Mouse (Mus musculus) midbrain, embryonic 16.5 days (tissue): ENCODE measurements around the gene Pdzd2. TPM values are rescaled to one million over a fixed set of nuclear protein-coding genes. Genes with fewer than 3 reads are reported as not detected.

Experiments used
- ATAC-seq: fragments of 200-750 bp; cut with Nextera tagmentation; 2 replicates; pipeline ENCODE4 v1.8.0; 2017; ENCODE audit warnings: moderate TSS enrichment
- H3K27ac ChIP-seq: fragments of 300-500 bp; sonication (generic); 2 replicates; pipeline ENCODE4 v1.5.1; 2014; ENCODE audit warnings: mild to moderate bottlenecking, low read length, mixed read lengths
- H3K27me3 ChIP-seq: fragments of 300-500 bp; sonication (generic); 2 replicates; pipeline ENCODE4 v1.6.1; 2014; ENCODE audit warnings: low read depth, low read length, mixed read lengths; ENCODE audit not compliant: control insufficient read depth, insufficient read depth
- H3K36me3 ChIP-seq: fragments of 300-500 bp; sonication (generic); 2 replicates; pipeline ENCODE4 v1.6.1; 2014; ENCODE audit warnings: mild to moderate bottlenecking, low read length, moderate library complexity, mixed read lengths; ENCODE audit not compliant: control insufficient read depth, insufficient read depth
- H3K4me1 ChIP-seq: fragments of 300-500 bp; sonication (generic); 2 replicates; pipeline ENCODE4 v1.6.1; 2014; ENCODE audit warnings: mild to moderate bottlenecking, low read length, mixed read lengths; ENCODE audit not compliant: control insufficient read depth, insufficient read depth
- H3K4me2 ChIP-seq: fragments of 300-500 bp; sonication (generic); 2 replicates; pipeline ENCODE4 v1.6.1; 2014; ENCODE audit warnings: mild to moderate bottlenecking, low read length, mixed read lengths
- H3K4me3 ChIP-seq: fragments of 300-500 bp; sonication (generic); 2 replicates; pipeline ENCODE4 v1.5.1; 2014; ENCODE audit warnings: low read depth, mild to moderate bottlenecking, low read length, moderate library complexity, mixed read lengths
- H3K9ac ChIP-seq: fragments of 300-500 bp; sonication (generic); 2 replicates; pipeline ENCODE4 v1.6.1; 2014; ENCODE audit warnings: low read depth, low read length, mixed read lengths
- H3K9me3 ChIP-seq: fragments of 300-500 bp; sonication (generic); replicated peaks from 2 replicates; pipeline ENCODE4 v1.6.1; 2014; ENCODE audit warnings: mild to moderate bottlenecking, low read length, mixed read lengths; ENCODE audit not compliant: control insufficient read depth, poor library complexity, severe bottlenecking
- WGBS: fragments of 180-500 bp; shearing (Covaris S2); extraction: QIAGEN DNeasy Blood & Tissue Kit; methylation state at CpG from one replicate; pipeline ENCODE4 v1.1.7; 2014; 5-methylcytosine and 5-hydroxymethylcytosine counted together
- polyA plus RNA-seq: library from polyadenylated mRNA; unstranded; fragments of >200 nt; fragmentation: Nextera tagmentation; extraction: Ambion mirVana; gene quantifications from 2 replicates; pipeline ENCODE4 v1.2.1, GENCODE M21; 2015

The Pdzd2 gene
- polyA plus RNA-seq, 1 experiment from 2014 or later, result 14.5 TPM

DNA sequence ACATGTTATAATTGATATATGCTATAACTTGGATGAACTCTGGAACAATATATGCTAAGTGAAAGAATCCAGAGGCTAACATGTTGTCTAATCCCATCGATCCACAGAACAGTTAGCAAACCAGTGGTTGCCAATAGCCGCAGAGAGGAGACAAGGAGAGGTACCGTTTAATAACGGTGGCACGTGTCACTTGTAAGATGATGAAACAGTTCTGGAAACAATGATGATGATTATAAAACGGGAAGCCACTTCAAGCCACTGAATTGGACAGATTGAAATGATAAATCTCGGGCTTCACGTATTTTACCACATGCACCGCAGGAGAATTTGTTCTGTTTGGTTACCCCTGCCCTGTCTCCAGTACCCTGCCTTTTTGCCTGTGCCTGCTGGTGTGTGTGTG, 112.8 kb downstream of the Pdzd2 start:
- Histone ChIP-seq H3K4me1 (peaks cover 4% of the 10 kb centered on the region; the same call in 1 of the 2 replicates), H3K4me2 (no peak overlapping the region), H3K36me3 (no peaks in the 10 kb centered on the region), H3K27ac (no peak overlapping the region), H3K4me3 (no peak overlapping the region), H3K9ac (no peak overlapping the region), H3K27me3 (no peaks in the 10 kb centered on the region), H3K9me3 (no peaks in the 10 kb centered on the region)
- WGBS, result 90% methylated on average over 9 of the region's 9 CpGs
- no peak for ATAC-seq

DNA sequence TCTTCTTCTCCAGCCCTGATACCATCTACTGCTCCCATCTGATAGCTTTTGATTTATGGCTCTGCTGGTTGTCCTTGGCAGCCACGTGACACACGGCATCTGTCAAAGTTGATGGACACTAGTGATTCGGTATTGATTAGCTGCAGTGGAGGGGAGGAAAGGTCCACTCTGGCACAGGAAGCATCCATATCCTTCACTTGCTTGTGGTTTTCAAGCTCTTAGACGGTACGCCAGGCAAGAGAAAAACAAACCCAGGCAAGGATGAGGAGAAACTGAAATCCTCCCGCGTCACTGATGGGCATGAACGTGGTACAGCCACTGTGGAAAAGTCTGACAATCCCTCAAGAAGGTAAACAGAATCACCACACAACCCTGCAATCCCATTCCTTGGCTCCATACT, 113.6 kb downstream of the Pdzd2 start:
- WGBS, result 83% methylated on average over 8 of the region's 8 CpGs
- Histone ChIP-seq H3K27ac (no peak overlapping the region), H3K4me1 (peaks cover 4% of the 10 kb centered on the region; the same call in 1 of the 2 replicates), H3K4me2 (no peak overlapping the region), H3K9ac (no peak overlapping the region), H3K9me3 (no peaks in the 10 kb centered on the region), H3K27me3 (no peaks in the 10 kb centered on the region), H3K36me3 (no peaks in the 10 kb centered on the region), H3K4me3 (no peak overlapping the region)
- no peak for ATAC-seq

DNA sequence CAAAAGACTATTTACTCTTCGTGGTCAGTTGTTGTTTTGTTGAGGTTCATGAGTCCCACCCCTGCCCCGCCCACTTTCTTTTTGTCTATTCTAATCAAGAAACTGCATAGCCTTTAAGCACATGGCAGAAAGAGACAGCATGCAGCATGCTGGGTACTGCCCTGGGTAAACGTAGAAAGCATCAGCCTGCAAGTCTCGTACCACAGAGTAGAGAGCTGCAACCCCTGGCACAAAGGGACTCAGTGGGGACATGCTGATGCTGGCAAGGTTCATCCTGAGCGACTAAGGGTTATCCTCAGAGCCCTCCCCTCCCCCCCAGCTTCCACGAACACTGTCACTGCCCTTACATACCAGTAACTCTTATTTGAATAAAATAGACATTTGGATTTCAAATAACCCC, 114.2 kb downstream of the Pdzd2 start:
- 0 out of 2 replicates have a peak, but pooled peaks have one; percentile 15 for ATAC-seq
- no peaks in the 10 kb centered on the region for H3K36me3 ChIP-seq
- no peak overlapping the region for H3K4me3 ChIP-seq
- H3K27ac ChIP-seq, result no peak overlapping the region
- no peak overlapping the region for H3K9ac ChIP-seq
- peaks cover 4% of the 10 kb centered on the region; the same call in 1 of the 2 replicates for H3K4me1 ChIP-seq
- H3K9me3 ChIP-seq, result no peaks in the 10 kb centered on the region
- no peaks in the 10 kb centered on the region for H3K27me3 ChIP-seq
- H3K4me2 ChIP-seq, result no peak overlapping the region
- WGBS, result 46% methylated on average over 6 of the region's 6 CpGs

DNA sequence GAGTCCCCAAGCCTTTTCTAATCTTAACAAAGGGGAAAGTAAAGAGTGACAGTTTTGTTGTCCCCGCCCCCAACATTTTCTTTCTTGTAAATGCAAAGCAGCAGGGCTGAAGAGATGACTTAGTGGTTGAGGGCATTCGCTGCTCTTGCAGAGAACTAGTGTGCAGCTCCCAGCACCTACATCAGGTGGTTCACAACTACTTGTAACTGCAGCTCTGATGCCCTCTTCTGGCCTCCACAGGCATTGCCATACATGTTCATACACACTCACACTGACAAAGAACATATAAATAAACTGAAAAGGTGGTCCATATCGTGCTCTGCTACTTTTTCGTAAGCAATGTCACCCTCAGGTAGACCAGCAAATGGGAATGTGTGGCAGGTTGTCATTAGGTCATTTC, 116.2 kb downstream of the Pdzd2 start:
- no peak overlapping the region for H3K4me3 ChIP-seq

DNA sequence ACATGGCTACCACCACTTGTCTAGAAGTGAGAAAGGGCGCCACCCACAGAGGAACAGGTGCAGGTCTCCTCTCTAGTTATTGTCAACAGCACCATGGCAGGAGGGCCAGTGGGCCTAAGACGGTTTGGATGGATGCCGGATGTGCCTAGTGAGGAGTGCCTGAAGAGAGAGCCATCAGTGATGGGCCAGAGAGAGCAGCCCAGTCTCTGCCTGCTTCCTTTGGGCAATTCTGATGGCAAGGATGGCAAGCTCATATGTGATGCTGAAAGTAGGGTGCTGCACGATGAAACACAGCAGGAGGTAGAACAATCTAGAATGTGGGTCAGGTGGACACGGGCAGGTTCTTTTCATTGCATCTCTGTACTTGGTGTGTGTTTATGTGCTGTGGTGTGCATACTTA, 117.0 kb downstream of the Pdzd2 start:
- Histone ChIP-seq H3K4me1 (peaks cover 4% of the 10 kb centered on the region; the same call in 1 of the 2 replicates), H3K9ac (no peak overlapping the region), H3K27ac (no peak overlapping the region), H3K4me3 (no peak overlapping the region), H3K4me2 (no peak overlapping the region), H3K9me3 (no peaks in the 10 kb centered on the region), H3K36me3 (no peaks in the 10 kb centered on the region), H3K27me3 (no peaks in the 10 kb centered on the region)
- WGBS, result 93% methylated on average over 5 of the region's 5 CpGs
- ATAC-seq, result no peak

More for the DNA sequence above, 116.2 kb downstream of the Pdzd2 start:
- WGBS, result 94% methylated on average over 4 of the region's 4 CpGs
- no peak overlapping the region for H3K4me2 ChIP-seq
- peaks cover 4% of the 10 kb centered on the region; the same call in 1 of the 2 replicates for H3K4me1 ChIP-seq
- H3K36me3 ChIP-seq, result no peaks in the 10 kb centered on the region
- H3K27ac ChIP-seq, result no peak overlapping the region
- H3K9ac ChIP-seq, result no peak overlapping the region
- no peaks in the 10 kb centered on the region for H3K9me3 ChIP-seq
- ATAC-seq, result no peak
- no peaks in the 10 kb centered on the region for H3K27me3 ChIP-seq

DNA sequence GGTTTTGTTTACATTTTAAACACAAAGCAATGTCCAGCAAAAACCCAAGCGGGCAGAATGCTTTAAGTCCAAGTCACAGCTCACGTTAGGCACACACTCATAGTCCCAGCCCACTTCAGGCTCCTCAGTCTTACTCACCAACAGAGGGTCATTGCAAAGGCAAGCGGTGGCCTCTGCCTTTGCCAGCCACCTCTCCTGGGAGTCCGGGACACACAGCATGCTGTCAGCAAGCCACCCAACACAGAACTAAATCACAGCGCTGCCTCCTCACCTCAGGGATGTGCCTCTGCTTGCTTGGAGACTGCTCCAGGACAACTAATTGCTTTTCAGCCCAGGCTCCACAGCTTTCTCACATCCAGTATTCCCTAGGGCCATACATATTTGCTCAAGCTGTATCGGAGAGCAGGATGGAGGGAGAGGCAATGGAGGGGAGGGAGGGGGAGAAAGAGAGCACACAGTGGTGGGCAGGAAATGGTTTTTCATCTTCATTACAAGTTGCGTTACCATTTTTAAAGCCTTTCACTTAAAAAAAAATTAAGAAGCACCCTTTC, 117.6 kb downstream of the Pdzd2 start:
- no peak for ATAC-seq
- Histone ChIP-seq H3K36me3 (no peaks in the 10 kb centered on the region), H3K4me1 (peaks cover 4% of the 10 kb centered on the region; the same call in 1 of the 2 replicates), H3K4me2 (no peak overlapping the region), H3K9me3 (no peaks in the 10 kb centered on the region), H3K27me3 (no peaks in the 10 kb centered on the region), H3K27ac (0 out of 2 replicates have a peak overlapping the region, but pooled peaks have one; percentile 12), H3K4me3 (no peak overlapping the region), H3K9ac (no peak overlapping the region)
- 62% methylated on average over 7 of the region's 7 CpGs for WGBS

DNA sequence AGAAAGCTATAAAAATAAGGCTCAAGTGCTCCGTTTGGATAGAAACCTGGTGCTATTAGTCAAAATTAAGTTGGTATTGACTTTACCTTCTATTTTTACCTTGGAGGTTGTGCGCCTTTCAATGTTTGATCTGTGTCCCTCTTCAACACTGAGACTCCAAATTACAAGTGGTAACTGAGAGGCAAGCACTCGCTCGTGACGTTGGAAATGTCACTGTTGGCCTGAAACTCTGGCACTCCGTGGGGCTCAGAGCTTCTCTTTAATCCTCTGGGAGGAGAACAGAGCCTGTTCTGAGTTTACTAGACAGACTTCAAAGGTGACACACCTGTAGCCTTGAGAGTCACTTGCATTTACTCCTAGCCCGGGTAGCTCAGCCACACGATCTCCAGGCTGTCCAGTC, 120.5 kb downstream of the Pdzd2 start:
- Histone ChIP-seq H3K27me3 (no peaks in the 10 kb centered on the region), H3K9ac (no peak overlapping the region), H3K4me3 (no peak overlapping the region), H3K4me1 (peaks cover 4% of the 10 kb centered on the region; the same call in 1 of the 2 replicates), H3K27ac (no peak overlapping the region), H3K9me3 (no peaks in the 10 kb centered on the region), H3K36me3 (no peaks in the 10 kb centered on the region), H3K4me2 (no peak overlapping the region)
- 74% methylated on average over 8 of the region's 8 CpGs for WGBS
- no peak for ATAC-seq

DNA sequence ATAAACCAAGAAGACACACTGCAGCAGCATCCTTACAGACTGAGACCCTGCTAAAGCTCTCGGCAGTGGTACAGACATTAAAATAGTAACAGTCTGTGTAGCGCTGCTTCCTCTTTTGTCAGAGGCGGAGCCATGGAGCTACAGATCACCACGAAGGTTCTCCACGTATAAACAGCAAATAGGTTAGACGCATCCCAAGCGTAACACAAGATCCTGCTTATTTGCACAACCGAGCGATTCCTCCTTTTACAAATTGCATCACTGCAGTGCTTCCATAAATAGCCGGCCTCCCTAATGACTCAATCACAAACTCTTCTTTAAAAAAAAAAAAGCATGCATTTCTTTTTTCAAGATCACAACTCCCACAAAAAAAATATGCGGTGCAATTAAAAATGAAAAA, 122.1 kb downstream of the Pdzd2 start:
- no peak overlapping the region for H3K9ac ChIP-seq
- no peak overlapping the region for H3K27ac ChIP-seq
- no peak overlapping the region for H3K4me2 ChIP-seq
- no peaks in the 10 kb centered on the region for H3K9me3 ChIP-seq
- ATAC-seq, result no peak
- no peaks in the 10 kb centered on the region for H3K36me3 ChIP-seq
- no peak overlapping the region for H3K4me3 ChIP-seq
- H3K4me1 ChIP-seq, result peaks cover 4% of the 10 kb centered on the region; the same call in 1 of the 2 replicates
- no peaks in the 10 kb centered on the region for H3K27me3 ChIP-seq
- WGBS, result 78% methylated on average over 11 of the region's 11 CpGs

DNA sequence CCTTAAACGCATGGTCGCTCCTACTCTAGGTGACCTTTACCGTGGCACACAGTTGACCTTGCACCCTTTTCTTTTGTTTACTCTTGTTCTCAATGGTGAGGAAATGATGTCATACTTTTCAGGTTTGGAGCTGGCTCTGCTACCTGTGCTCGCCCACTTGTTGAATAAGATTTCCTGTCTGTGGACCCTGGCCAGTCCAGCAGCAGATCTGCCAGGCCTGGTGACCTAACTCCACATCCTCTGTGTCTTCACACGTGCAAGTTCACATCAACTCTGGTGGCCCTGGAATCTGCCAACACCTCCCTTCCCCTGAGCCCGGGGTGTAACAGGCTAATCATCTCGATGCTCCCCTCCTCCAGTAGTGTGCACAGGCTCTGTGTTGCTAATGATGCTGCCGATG, 122.5 kb downstream of the Pdzd2 start:
- WGBS, result 82% methylated on average over 8 of the region's 8 CpGs
- Histone ChIP-seq H3K27ac (no peak overlapping the region), H3K9me3 (no peaks in the 10 kb centered on the region), H3K27me3 (no peaks in the 10 kb centered on the region), H3K4me2 (no peak overlapping the region), H3K4me3 (no peak overlapping the region), H3K9ac (no peak overlapping the region), H3K36me3 (no peaks in the 10 kb centered on the region), H3K4me1 (peaks cover 1% of the 10 kb centered on the region; the same call in 1 of the 2 replicates)
- ATAC-seq, result no peak; the same call in 1 of the 2 replicates
